Mouse (Mus musculus) thymus, postnatal 36 days (tissue): ENCODE results near the gene Cwc25.
"Not testable (repeated sequence)": the region's sequence is repeated elsewhere in the genome, so short reads cannot be mapped to it uniquely, and the experiment has no call there.

Source experiments
- DNase-seq, 2 experiments: peaks; one replicate each; pipeline ENCODE4 v3.0.0; 2022; ENCODE audit warnings: mixed read lengths in 2 of 2

Cwc25 gene

GRCm38 (mm10) chr11:97719041-97719440 is 47.3 kb downstream of the Cwc25 start:
- no peak for DNase-seq

GRCm38 (mm10) chr11:97718281-97718860 is 48.0 kb downstream of the Cwc25 start:
- DNase-seq: peak in 1 of 2 experiments; percentile 27

GRCm38 (mm10) chr11:97717369-97718280 is 48.7 kb downstream of the Cwc25 start:
- DNase-seq: no peak

GRCm38 (mm10) chr11:97716021-97716420 is 50.3 kb downstream of the Cwc25 start:
- no peak for DNase-seq

- no peak for DNase-seq
These were observed 51.3 kb downstream of the Cwc25 start for GRCm38 (mm10) chr11:97714784-97715760.

GRCm38 (mm10) chr11:97714356-97714755 is 52.0 kb downstream of the Cwc25 start:
- no peak for DNase-seq

GRCm38 (mm10) chr11:97713896-97714295 is 52.5 kb downstream of the Cwc25 start:
- no peak for DNase-seq

- DNase-seq: no peak
These were observed 54.1 kb downstream of the Cwc25 start for GRCm38 (mm10) chr11:97712286-97712685.

- no peak for DNase-seq
These were observed 55.0 kb downstream of the Cwc25 start for GRCm38 (mm10) chr11:97711200-97711900.

- DNase-seq: not testable (repeated sequence)
These were observed 56.3 kb downstream of the Cwc25 start for GRCm38 (mm10) chr11:97710067-97710466.

GRCm38 (mm10) chr11:97703039-97703826 is 63.1 kb downstream of the Cwc25 start, which contains the start of gene Psmb3:
Gene Psmb3, plus strand, starts transcription at chr11:97703399.
- DNase-seq: peak; percentile 95 to 97

- DNase-seq: peak; percentile 81 to 82
These were observed 64.0 kb downstream of the Cwc25 start for GRCm38 (mm10) chr11:97702393-97702745.

- no peak for DNase-seq
These were observed 64.6 kb downstream of the Cwc25 start for GRCm38 (mm10) chr11:97701581-97702392.

GRCm38 (mm10) chr11:97700746-97701580 is 65.4 kb downstream of the Cwc25 start:
- no peak for DNase-seq

- peak in 1 of 2 experiments; percentile 49 for DNase-seq
These were observed 66.2 kb downstream of the Cwc25 start, which contains the start of gene Pcgf2 for GRCm38 (mm10) chr11:97700003-97700745. Gene Pcgf2, minus strand, starts transcription at chr11:97700497.

GRCm38 (mm10) chr11:97699626-97700002 is 66.7 kb downstream of the Cwc25 start:
- peak in 1 of 2 experiments; percentile 49 for DNase-seq

- DNase-seq: peak in 1 of 2 experiments; percentile 57
These were observed 67.4 kb downstream of the Cwc25 start for GRCm38 (mm10) chr11:97698741-97699611.
